Mouse (Mus musculus) yolk sac, embryonic 10.5 days (tissue): ENCODE data around the gene Gm45753.

Source experiments
- DNase-seq: peaks from one replicate; pipeline ENCODE4 v3.0.0-alpha.2; 2017; ENCODE audit warnings: low spot score

The Gm45753 gene

GRCm38 (mm10) chr8:45274317-45274716 is 33.9 kb downstream of the Gm45753 start:
- no peak for DNase-seq

DNA sequence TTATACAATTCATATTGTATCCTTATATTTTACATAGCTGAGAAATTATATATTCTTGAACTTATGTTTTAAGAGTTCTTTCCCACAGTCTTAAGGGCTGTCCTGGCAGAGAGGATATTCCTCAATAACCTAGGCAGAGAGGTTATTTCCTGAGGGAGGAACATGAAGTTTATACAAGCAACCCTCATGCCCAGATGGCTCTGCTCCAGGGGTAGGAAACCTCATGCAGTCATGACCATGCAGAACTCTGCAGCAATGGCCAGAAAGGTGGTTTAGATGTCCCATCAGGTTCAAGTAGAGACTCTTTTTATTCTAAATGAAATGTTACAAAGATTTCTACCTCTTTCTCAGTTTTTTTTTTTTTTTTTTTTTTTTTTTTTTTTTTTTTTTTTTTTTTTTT is 39.2 kb downstream of the Gm45753 start:
- DNase-seq = no peak

DNA sequence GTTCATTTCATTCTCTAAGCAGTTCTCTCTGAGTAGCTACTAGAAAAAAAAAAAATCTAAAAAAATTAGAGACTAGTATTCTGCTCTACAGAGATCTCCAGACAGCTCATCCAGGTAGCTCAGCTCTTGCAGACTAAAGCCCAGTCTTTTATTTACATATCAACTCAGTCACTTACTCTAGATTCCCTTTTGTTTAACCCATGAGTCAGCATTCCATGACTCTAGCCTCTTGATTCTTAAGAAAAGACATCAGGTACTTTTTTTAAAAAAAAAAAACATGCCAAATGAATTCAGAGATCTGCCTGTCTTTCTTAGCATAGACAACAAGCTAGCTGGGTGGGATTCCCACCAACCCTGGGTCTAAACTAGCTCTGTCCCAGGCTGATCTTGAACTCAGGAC is 39.8 kb downstream of the Gm45753 start:
- no peak for DNase-seq

GRCm38 (mm10) chr8:45267611-45268391 is 40.5 kb downstream of the Gm45753 start:
- DNase-seq = no peak

- no peak for DNase-seq
Measured at GRCm38 (mm10) chr8:45266993-45267392, 41.3 kb downstream of the Gm45753 start.

- DNase-seq = peak; percentile 3
Measured at GRCm38 (mm10) chr8:45264918-45265317, 43.3 kb downstream of the Gm45753 start.

- no peak for DNase-seq
Measured at GRCm38 (mm10) chr8:45262851-45263250, 45.4 kb downstream of the Gm45753 start.

DNA sequence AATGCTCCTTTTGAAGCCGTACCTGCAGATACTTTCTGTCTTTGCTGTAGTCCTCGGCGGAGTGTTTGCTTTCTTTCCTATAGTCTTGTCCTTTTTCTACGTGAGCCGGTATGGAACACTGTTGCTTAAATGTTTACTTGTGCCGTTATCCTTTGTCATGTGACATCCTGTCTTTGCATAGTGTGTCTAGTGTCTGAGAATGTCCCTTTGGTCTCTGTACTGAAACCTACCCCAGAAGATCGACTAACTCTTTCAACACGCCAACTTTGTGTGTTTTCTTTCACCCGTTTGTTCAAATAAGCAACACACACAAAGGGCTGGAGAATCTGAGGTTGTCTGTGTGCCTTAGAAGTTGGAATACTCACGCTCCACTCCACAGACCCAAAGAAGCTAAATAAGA is 46.3 kb downstream of the Gm45753 start, which contains the start of gene F11:
Gene F11 (minus strand): TSS at position 112 of the 400 bp plus-strand sequence.
- peak; percentile 4 for DNase-seq

GRCm38 (mm10) chr8:45258421-45258820 is 49.8 kb downstream of the Gm45753 start:
- DNase-seq = no peak

DNA sequence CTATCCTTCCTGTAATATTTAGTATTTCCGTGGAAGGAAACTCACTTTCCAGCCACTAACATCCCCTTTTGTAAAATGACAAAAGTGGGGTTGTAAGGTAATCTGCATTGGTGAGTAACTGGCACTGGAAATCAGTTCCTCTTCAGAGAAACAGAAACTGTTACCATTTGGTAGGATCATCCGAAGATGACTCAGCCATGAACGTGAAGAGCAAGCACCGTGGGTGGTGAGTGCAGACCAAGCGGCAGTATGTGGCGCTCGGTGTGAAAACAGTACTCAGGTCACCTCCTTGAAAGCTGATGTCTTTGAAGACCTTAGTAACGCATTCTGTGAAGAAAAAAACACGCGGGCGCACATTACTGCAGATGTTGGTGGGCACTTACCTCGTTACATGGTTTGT is 53.2 kb downstream of the Gm45753 start:
- DNase-seq = no peak

DNA sequence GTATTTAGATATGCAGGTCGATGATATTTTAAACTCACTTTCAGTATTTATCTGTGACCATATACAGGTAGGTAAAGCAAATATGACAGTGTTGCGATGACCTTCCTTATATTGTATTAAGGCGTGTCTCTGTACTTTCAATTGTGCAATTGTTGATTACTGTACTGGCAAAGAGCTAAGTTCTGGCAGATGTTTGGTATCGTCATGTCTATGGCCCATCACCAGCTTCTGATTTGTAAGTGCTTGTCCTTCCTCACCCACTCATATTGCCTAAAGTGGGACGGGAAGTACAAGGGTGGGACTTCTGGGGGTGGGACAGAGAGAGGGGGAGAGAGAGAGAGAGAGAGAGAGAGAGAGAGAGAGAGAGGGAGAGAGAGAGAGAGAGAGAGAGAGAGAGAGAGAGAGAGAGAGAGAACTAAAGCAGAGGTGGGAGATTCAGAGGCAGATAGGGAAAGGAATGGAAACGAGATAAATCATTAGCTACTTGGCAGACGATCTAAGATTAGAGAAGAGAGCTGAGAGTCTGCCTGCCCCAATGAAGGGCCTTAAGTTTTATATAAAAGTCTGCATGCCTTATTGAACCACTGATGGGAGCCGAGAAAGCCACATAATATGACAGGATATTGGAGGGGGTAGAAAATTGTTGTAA is 53.9 kb downstream of the Gm45753 start:
- DNase-seq = no peak

- no peak for DNase-seq
Measured at GRCm38 (mm10) chr8:45253586-45253985, 54.7 kb downstream of the Gm45753 start.

DNA sequence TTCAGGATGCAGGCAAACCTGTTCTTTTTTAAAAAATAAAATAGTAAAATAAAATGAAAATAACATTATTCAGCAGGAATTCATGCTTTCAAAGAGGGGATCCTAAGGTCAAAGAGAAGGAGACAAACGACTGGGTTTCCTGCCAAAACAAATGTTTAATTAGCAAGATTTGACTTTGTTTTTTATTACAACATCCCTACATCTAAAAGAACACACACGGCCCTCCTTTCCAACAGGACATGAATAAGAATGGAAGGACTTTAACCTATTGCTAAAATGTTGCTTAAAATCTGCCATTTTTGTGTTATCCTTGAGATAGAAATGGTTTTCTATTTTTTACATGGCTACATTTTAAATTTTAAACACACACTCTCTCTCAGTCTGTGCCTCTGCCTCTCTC is 55.2 kb downstream of the Gm45753 start:
- no peak for DNase-seq

DNA sequence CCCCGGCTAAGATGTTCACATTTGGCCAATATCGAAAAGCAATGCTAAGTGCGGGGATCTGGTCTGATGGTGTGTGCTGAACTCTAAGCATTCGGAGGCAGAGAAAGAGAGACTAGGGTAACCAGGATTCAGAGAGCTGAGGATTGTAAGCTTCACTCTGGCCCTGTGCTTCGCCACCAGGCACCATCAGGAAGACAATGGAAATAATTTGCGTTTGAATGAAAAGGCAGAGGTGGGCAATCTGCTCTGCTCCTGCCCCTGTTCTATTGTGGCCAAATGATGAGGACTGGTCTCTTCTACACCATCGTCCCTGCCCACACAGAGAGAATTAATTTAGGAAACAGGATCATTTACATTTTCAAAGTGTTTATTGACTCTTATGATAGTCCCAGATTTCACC is 62.0 kb downstream of the Gm45753 start:
- DNase-seq = no peak

- no peak for DNase-seq
Measured at GRCm38 (mm10) chr8:45239363-45239762, 68.9 kb downstream of the Gm45753 start.

DNA sequence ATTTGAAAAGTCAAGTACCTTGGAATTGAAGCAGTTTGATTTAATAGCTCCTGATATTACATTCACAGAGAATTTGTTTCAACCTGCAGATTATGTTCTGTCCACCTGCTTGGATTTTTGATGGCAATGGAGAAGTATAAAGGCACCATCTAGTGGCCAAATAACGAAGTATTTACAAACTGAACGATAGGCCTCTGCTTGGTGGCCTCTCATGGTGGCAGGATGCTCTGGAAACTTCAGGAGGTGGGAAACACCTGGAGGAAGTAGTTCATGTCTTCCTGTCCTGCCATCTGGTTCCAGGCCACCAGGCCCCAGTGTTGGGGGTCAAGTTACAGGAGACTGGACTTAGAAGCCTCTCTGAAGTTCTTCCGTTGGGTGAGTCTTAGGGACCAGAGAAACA is 70.0 kb downstream of the Gm45753 start:
- peak; percentile 3 for DNase-seq

DNA sequence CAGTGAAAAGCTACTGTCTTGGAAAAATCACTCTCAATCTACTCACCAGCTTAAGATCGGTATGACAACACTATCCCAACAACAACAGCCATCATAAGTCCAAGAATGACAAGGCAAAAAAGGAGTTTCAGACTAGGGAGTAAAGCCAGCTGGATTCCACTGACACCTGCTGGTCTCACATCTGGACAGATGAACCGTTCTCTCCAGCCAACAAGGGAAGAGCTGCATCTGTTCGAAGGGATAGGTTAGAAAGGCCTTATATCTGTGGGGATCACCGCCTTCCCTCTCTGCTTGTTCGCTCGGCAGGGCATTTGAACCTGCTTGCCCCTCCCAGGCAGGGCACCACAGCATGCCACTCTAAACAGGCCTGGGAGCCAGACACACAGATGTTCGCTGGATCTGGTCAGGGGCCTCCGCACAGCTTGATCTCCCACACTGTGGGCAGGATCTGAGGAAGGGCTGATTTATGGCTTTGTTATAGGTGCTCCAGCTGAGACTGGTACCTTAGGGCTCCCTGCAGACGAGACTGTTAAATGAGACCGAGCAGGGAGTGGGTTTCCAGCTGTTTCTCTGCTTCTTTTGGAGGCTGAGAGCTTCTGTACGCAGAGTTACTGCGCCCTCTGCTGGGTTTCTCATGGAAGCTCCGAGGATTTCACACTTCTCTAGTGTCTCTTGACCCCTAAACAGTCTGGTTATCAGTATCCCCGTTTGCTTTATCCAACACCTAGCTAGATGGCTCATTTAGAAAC is 71.9 kb downstream of the Gm45753 start:
- DNase-seq = peak; percentile 13

DNA sequence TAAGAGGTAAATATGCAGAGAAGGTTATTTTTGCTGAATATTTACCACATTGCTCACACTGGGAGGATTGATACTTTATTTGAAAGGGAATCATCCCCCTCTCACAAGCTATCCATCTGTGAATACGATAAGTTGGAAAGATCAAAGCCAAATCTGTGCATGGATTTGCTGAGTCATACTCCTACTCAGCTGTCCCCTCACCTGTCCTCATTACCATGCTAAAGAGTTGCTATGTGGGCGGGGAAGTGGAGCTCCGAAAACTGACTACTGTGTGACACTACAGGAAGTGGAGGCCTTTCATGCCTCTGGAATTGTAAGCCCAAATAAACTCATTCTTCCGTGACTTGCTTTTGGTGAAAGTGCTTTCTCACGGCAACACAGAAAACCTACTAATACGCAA is 73.0 kb downstream of the Gm45753 start:
- DNase-seq = no peak

DNA sequence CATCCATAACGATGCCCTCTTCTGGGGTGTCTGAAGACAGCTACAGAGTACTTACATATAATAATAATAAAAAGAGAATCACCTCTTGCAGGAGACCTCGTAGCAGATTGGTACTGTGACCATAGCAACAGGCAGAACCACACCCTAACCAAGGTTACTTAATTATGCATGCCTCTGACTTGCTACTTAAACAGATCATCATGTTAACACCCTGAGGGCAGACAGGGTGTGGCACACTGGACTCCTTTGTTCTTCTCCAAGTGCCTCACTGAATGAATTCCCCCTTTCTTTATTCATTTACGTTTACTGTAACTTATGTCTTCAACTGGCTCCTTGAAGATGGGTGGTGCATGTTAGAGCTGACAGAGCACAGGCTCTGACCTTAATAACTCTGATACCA is 75.0 kb downstream of the Gm45753 start:
- no peak for DNase-seq
